Mouse (Mus musculus) brain, embryonic 14.5 days (tissue): ENCODE measurements at regions not wholly inside any gene's neighbourhood (a gene's known extent, or its start where the extent isn't known, plus 50 kb on each side); places are given as distances from the start of the nearest gene placed in this dataset.

Source experiments
- CTCF ChIP-seq: fragments of 200-500 bp; IDR thresholded peaks from 2 replicates; pipeline ENCODE4 v1.5.1; 2012; ENCODE audit warnings: inconsistent platforms, mild to moderate bottlenecking, moderate library complexity, borderline replicate concordance; ENCODE audit not compliant: insufficient read depth, insufficient read length; ENCODE audit errors: extremely low read depth
- POLR2A ChIP-seq: fragments of 200-500 bp; IDR thresholded peaks from 2 replicates; pipeline ENCODE4 v1.6.1; 2012; ENCODE audit warnings: mild to moderate bottlenecking, inconsistent platforms, borderline replicate concordance; ENCODE audit not compliant: poor library complexity, insufficient read depth, insufficient read length, severe bottlenecking; ENCODE audit errors: extremely low read depth

- TF ChIP-seq CTCF: no peak
- no peak for TF ChIP-seq POLR2A
Measured at GRCm38 (mm10) chr17:83089856-83090692, 125.0 kb upstream of the Pkdcc start.
